10 mouse cellular contexts compared by ENCODE assay signal in genomic region chr17:51760997-51761655, GRCm38 (mm10).
A peak's percentile ranks its signal among the peaks of the same experiment; 100 is the strongest.
DNase-seq lines count a peak whose midpoint lies in the region; ATAC-seq and TF ChIP-seq lines count a peak whose summit lies in the region.
"Had no signal": no experiment of that assay in that cellular context is flagged by ENCODE, and none has a peak within 500 bp of the region (broad histone marks: within the 10 kb centered on the region; RNA-seq: fewer than 3 reads in every experiment).

No protein-coding gene starts in this region.

- no peak for TF ChIP-seq CTCF in layer of hippocampus, adult 2 months (conservative IDR thresholded peaks at IDR 0.05)

- H3K4me3 ChIP-seq in layer of hippocampus, adult 2 months: peak overlapping the region; percentile 52
- H3K4me3 ChIP-seq in embryonic facial prominence, embryonic 14.5 days (ENCODE audit: low read depth, low read length): no peak overlapping the region
- H3K4me3 ChIP-seq in hindbrain, embryonic 12.5 days: no peak overlapping the region
- H3K4me3 ChIP-seq in midbrain, embryonic 14.5 days (replicated peaks; ENCODE audit: low read depth, low read length): no peak overlapping the region

- peaks cover 4% of the 10 kb centered on the region; the same call in 1 of the 2 replicates for H3K4me1 ChIP-seq in embryonic facial prominence, embryonic 14.5 days (ENCODE audit: control insufficient read depth, insufficient read depth, low read length)
- peaks cover 14% of the 10 kb centered on the region for H3K4me1 ChIP-seq in hindbrain, embryonic 12.5 days
- H3K4me1 ChIP-seq in midbrain, embryonic 14.5 days (ENCODE audit: control insufficient read depth, insufficient read depth, low read length): peaks cover 3% of the 10 kb centered on the region; the same call in 1 of the 2 replicates

- H3K4me2 ChIP-seq in embryonic facial prominence, embryonic 14.5 days (ENCODE audit: low read depth, low read length): peak overlapping the region; percentile 45
- no peak overlapping the region for H3K4me2 ChIP-seq in hindbrain, embryonic 12.5 days (replicated peaks)
- peak overlapping the region; percentile 47 for H3K4me2 ChIP-seq in midbrain, embryonic 14.5 days (ENCODE audit: low read length)

- WGBS in embryonic facial prominence, embryonic 14.5 days: 56% methylated on average over 17 of the region's 17 CpGs
- 73% methylated on average over 17 of the region's 17 CpGs for WGBS in hindbrain, embryonic 12.5 days
- WGBS in midbrain, embryonic 14.5 days: 68% methylated on average over 17 of the region's 17 CpGs

- no peaks in the 10 kb centered on the region; the same call in 1 of the 2 replicates for H3K27me3 ChIP-seq in embryonic facial prominence, embryonic 14.5 days (replicated peaks; ENCODE audit: control insufficient read depth, insufficient read depth, low read length)
- H3K27me3 ChIP-seq in hindbrain, embryonic 12.5 days: no peaks in the 10 kb centered on the region
- H3K27me3 ChIP-seq in midbrain, embryonic 14.5 days (ENCODE audit: control insufficient read depth, insufficient read depth, low read length): no peaks in the 10 kb centered on the region

- no peaks in the 10 kb centered on the region for H3K36me3 ChIP-seq in embryonic facial prominence, embryonic 14.5 days (ENCODE audit: control insufficient read depth, insufficient read depth, low read length)
- 0 out of 2 replicates have a peak, but pooled peaks cover 8% of the 10 kb centered on the region for H3K36me3 ChIP-seq in hindbrain, embryonic 12.5 days
- H3K36me3 ChIP-seq in midbrain, embryonic 14.5 days (ENCODE audit: control insufficient read depth, insufficient read depth, low read length): peaks cover 11% of the 10 kb centered on the region; the same call in 1 of the 2 replicates

- no peaks in the 10 kb centered on the region for H3K9me3 ChIP-seq in embryonic facial prominence, embryonic 14.5 days (ENCODE audit: control insufficient read depth, low read length)
- H3K9me3 ChIP-seq in hindbrain, embryonic 12.5 days (replicated peaks): no peaks in the 10 kb centered on the region
- H3K9me3 ChIP-seq in midbrain, embryonic 14.5 days (ENCODE audit: control insufficient read depth, low read length): no peaks in the 10 kb centered on the region

- H3K9ac ChIP-seq in embryonic facial prominence, embryonic 14.5 days (ENCODE audit: low read depth, low read length): no peak overlapping the region
- no peak overlapping the region for H3K9ac ChIP-seq in hindbrain, embryonic 12.5 days
- H3K9ac ChIP-seq in midbrain, embryonic 14.5 days (replicated peaks; ENCODE audit: low read length): no peak overlapping the region

- peak overlapping the region; percentile 16 for H3K27ac ChIP-seq in layer of hippocampus, adult 2 months
- H3K27ac ChIP-seq in embryonic facial prominence, embryonic 14.5 days (replicated peaks; ENCODE audit: low read depth, low read length): no peak overlapping the region
- H3K27ac ChIP-seq in hindbrain, embryonic 12.5 days: peak overlapping the region; percentile 42
- H3K27ac ChIP-seq in midbrain, embryonic 14.5 days (replicated peaks; ENCODE audit: low read depth, low read length): peak overlapping the region; percentile 53

- DNase-seq in layer of hippocampus, adult 2 months (ENCODE audit: low spot score in 2 of 2): no peak
- DNase-seq in layer of hippocampus, postnatal 25 days (ENCODE audit: extremely low spot score in 1 of 2, low spot score in 1 of 2): no peak
- no peak for DNase-seq in embryonic facial prominence, embryonic 14.5 days (ENCODE audit: low spot score)
- peak; percentile 41 for DNase-seq in midbrain, embryonic 14.5 days
- DNase-seq in spleen, adult 18-20 months: no peak
- DNase-seq: gastrocnemius, postnatal 14 days; lung, postnatal 4 days had no signal

- ATAC-seq in embryonic facial prominence, embryonic 14.5 days (ENCODE audit: low read depth): no peak
- peak; percentile 71 for ATAC-seq in hindbrain, embryonic 12.5 days (ENCODE audit: low FRiP score)
- peak; percentile 70; the same call in 1 of the 2 replicates for ATAC-seq in midbrain, embryonic 14.5 days (ENCODE audit: low FRiP score, low TSS enrichment)
- no peak for ATAC-seq in inflammation-experienced regulatory T-cells, adult 6 months
- ATAC-seq in erythroblast, adult 5-6 weeks (replicated peaks; ENCODE audit: low FRiP score, poor library complexity, severe bottlenecking): no peak

Comparison
In these comparisons a context has a peak if more than half of its experiments do, and no peak if none do; other contexts are left out.
1. ATAC-seq: peak in hindbrain, embryonic 12.5 days (single experiment) and midbrain, embryonic 14.5 days (single experiment); none in embryonic facial prominence, embryonic 14.5 days (single experiment), inflammation-experienced regulatory T-cells, adult 6 months (single experiment) and erythroblast, adult 5-6 weeks (single experiment).